Mouse (Mus musculus) lung, postnatal 0 days (tissue): ENCODE results near the gene Ddx4.

Source experiments
- CTCF ChIP-seq: IDR thresholded peaks from 2 replicates; pipeline ENCODE4 v1.5.1; 2016; ENCODE audit warnings: antibody characterized with exemption, mild to moderate bottlenecking
- EP300 ChIP-seq: IDR thresholded peaks from 2 replicates; pipeline ENCODE4 v1.6.1; 2016; ENCODE audit warnings: antibody characterized with exemption, mild to moderate bottlenecking, control low read depth

- no peak for TF ChIP-seq CTCF
- no peak for TF ChIP-seq EP300
These were observed 62.6 kb downstream of the Ddx4 start for GRCm38 (mm10) chr13:112589625-112590024.
